Mouse (Mus musculus): ENCODE measurements at regions not wholly inside any gene's neighbourhood (a gene's known extent, or its start where the extent isn't known, plus 50 kb on each side); places are given as distances from the start of the nearest gene placed in this dataset.

DNA sequence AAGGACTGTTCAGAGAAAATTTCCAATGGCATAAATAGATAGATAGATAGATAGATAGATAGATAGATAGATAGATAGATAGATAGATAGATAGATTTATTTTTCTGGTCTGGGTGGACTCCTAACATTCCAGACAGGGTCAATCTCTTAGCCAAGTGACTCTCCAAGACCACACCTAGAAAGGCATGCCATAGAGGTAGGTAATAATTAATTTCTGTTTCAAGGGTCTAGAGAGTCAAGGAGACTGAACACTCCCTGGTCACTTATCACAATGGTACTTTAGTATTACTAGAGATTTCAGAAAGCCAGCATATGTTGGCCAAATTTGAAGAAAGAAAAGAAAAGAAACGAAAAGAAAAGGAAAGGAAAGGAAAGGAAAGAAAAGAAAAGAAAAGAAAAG is 245.1 kb downstream of the Plekhb2 start:
- Histone ChIP-seq H3K4me1 (ENCODE audit: control insufficient read depth in 2 of 2, insufficient read depth in 2 of 2, low read length in 2 of 2) (no peaks in the 10 kb centered on the region), H3K4me2 (ENCODE audit: low read length) (no peak overlapping the region), H3K9me3 (ENCODE audit: control insufficient read depth, low read length) (no peaks in the 10 kb centered on the region), H3K36me3 (ENCODE audit: control insufficient read depth, insufficient read depth, low read length) (no peaks in the 10 kb centered on the region), H3K27ac (replicated peaks in 1 of 2; ENCODE audit: control insufficient read depth in 1 of 2, insufficient read depth in 1 of 2, low read depth in 2 of 2, low read length in 2 of 2) (no peak overlapping the region), H3K4me3 (ENCODE audit: control insufficient read depth in 1 of 2, insufficient read depth in 1 of 2, low read depth in 1 of 2, low read length in 2 of 2) (no peak overlapping the region), H3K27me3 (ENCODE audit: control insufficient read depth, insufficient read depth, low read length) (no peaks in the 10 kb centered on the region), H3K9ac (ENCODE audit: low read length) (no peak overlapping the region)
- no peak for ATAC-seq (ENCODE audit: insufficient number of reproducible peaks, insufficient read depth, low FRiP score, low read depth)
- WGBS = 45% methylated on average over 1 of the region's 1 CpGs

DNA sequence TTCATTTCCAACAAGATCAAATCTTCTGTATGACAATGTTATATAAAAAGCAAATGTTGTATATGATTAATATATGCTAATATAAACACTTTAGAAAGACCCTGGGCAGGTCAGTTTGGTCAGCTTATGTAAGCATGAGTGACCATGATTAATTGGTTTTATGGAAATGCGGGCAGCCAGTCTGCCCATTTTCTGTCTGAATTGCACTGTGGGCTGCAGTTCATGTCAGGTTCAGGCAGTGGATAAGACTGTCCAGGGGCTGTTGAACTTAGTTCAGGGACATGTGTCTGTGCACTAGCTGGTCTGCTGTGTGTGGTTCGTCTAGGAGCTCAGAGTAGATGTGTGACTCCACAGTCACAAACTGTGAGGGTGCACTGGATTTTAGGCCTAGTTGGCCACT is 246.0 kb downstream of the Plekhb2 start:
- H3K4me3 ChIP-seq (ENCODE audit: control insufficient read depth in 1 of 2, insufficient read depth in 1 of 2, low read depth in 1 of 2, low read length in 2 of 2) = no peak overlapping the region
- no peak overlapping the region for H3K9ac ChIP-seq (ENCODE audit: low read length)
- no peaks in the 10 kb centered on the region for H3K4me1 ChIP-seq (ENCODE audit: control insufficient read depth in 2 of 2, insufficient read depth in 2 of 2, low read length in 2 of 2)
- no peak for ATAC-seq (ENCODE audit: insufficient number of reproducible peaks, insufficient read depth, low FRiP score, low read depth)
- no peak overlapping the region for H3K4me2 ChIP-seq (ENCODE audit: low read length)
- WGBS = 86% methylated on average over 2 of the region's 2 CpGs
- no peaks in the 10 kb centered on the region for H3K27me3 ChIP-seq (ENCODE audit: control insufficient read depth, insufficient read depth, low read length)
- no peak overlapping the region for H3K27ac ChIP-seq (replicated peaks in 1 of 2; ENCODE audit: control insufficient read depth in 1 of 2, insufficient read depth in 1 of 2, low read depth in 2 of 2, low read length in 2 of 2)
- H3K36me3 ChIP-seq (ENCODE audit: control insufficient read depth, insufficient read depth, low read length) = no peaks in the 10 kb centered on the region
- H3K9me3 ChIP-seq (ENCODE audit: control insufficient read depth, low read length) = no peaks in the 10 kb centered on the region

DNA sequence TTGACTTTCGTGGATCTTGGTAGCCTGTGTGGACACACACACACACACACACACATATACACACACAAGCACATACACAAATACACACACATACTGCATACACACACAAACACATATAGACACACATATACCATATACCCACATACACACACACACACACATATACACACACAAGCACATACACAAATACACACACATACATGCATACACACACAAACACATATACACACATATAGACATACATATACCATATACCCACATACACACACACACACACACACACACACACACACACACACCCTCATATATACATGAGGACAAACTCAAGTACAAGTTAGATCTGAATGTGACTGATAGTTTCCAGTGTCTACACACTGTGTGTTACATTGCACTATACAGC is 256.9 kb downstream of the Plekhb2 start:
- ATAC-seq (ENCODE audit: insufficient number of reproducible peaks, insufficient read depth, low FRiP score, low read depth) = 0 out of 2 replicates have a peak, but pooled peaks have one; percentile 39

DNA sequence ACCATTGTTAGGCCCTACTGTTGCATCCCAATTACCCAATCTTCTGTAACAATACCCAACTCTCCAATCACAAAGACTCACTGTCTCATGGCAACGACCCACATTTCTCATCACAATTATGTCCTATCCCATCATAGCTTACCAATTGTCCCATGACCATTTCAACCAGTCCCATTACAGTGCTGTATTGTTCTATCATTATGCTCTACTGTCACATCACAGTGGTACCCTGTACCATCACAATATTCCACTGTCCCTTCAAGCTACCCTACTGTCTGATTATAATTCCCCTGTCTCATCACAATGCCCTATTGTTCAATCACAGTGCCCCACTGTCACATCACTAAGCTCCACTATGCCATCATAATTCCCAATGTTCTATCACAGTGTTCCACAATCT is 260.0 kb downstream of the Plekhb2 start:
- no peak for ATAC-seq (ENCODE audit: insufficient number of reproducible peaks, insufficient read depth, low FRiP score, low read depth)
- no peaks in the 10 kb centered on the region for H3K9me3 ChIP-seq (ENCODE audit: control insufficient read depth, low read length)
- H3K4me1 ChIP-seq (ENCODE audit: control insufficient read depth in 2 of 2, insufficient read depth in 2 of 2, low read length in 2 of 2) = no peaks in the 10 kb centered on the region
- 50% methylated on average over 1 of the region's 1 CpGs for WGBS
- no peak overlapping the region for H3K27ac ChIP-seq (replicated peaks in 1 of 2; ENCODE audit: control insufficient read depth in 1 of 2, insufficient read depth in 1 of 2, low read depth in 2 of 2, low read length in 2 of 2)
- no peaks in the 10 kb centered on the region for H3K27me3 ChIP-seq (ENCODE audit: control insufficient read depth, insufficient read depth, low read length)
- H3K36me3 ChIP-seq (ENCODE audit: control insufficient read depth, insufficient read depth, low read length) = no peaks in the 10 kb centered on the region
- no peak overlapping the region for H3K9ac ChIP-seq (ENCODE audit: low read length)
- H3K4me2 ChIP-seq (ENCODE audit: low read length) = no peak overlapping the region
- no peak overlapping the region for H3K4me3 ChIP-seq (ENCODE audit: control insufficient read depth in 1 of 2, insufficient read depth in 1 of 2, low read depth in 1 of 2, low read length in 2 of 2)

More for the DNA sequence above, 256.9 kb downstream of the Plekhb2 start:
- 79% methylated on average over 1 of the region's 1 CpGs for WGBS
- Histone ChIP-seq H3K9ac (ENCODE audit: low read length) (no peak overlapping the region), H3K9me3 (ENCODE audit: control insufficient read depth, low read length) (no peaks in the 10 kb centered on the region), H3K4me2 (ENCODE audit: low read length) (no peak overlapping the region), H3K27ac (replicated peaks in 1 of 2; ENCODE audit: control insufficient read depth in 1 of 2, insufficient read depth in 1 of 2, low read depth in 2 of 2, low read length in 2 of 2) (no peak overlapping the region), H3K4me3 (ENCODE audit: control insufficient read depth in 1 of 2, insufficient read depth in 1 of 2, low read depth in 1 of 2, low read length in 2 of 2) (no peak overlapping the region), H3K27me3 (ENCODE audit: control insufficient read depth, insufficient read depth, low read length) (no peaks in the 10 kb centered on the region), H3K4me1 (ENCODE audit: control insufficient read depth in 2 of 2, insufficient read depth in 2 of 2, low read length in 2 of 2) (no peaks in the 10 kb centered on the region), H3K36me3 (ENCODE audit: control insufficient read depth, insufficient read depth, low read length) (no peaks in the 10 kb centered on the region)

DNA sequence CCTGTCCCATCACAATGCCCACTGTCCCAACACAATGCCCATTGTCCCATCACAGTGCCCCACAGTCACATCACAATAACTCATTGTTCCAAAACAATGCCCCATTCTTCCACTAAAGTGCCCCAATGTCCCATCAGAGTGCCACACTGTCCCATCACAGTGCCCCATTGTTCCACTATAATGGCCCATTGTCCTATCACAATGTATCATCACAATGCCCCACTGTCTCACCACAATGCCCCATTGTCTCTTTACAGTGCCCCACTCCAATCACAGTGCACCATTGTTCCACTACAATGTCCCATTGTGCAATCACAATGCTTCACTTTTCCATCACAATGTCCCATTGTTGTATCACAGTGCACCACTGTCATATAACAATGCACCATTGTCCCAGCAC is 265.7 kb downstream of the Plekhb2 start:
- H3K9me3 ChIP-seq (ENCODE audit: control insufficient read depth, low read length) = peaks cover 23% of the 10 kb centered on the region
- no peak overlapping the region for H3K27ac ChIP-seq (replicated peaks in 1 of 2; ENCODE audit: control insufficient read depth in 1 of 2, insufficient read depth in 1 of 2, low read depth in 2 of 2, low read length in 2 of 2)
- H3K4me2 ChIP-seq (ENCODE audit: low read length) = no peak overlapping the region
- H3K4me1 ChIP-seq (ENCODE audit: control insufficient read depth in 2 of 2, insufficient read depth in 2 of 2, low read length in 2 of 2) = no peaks in the 10 kb centered on the region
- no peak overlapping the region for H3K4me3 ChIP-seq (ENCODE audit: control insufficient read depth in 1 of 2, insufficient read depth in 1 of 2, low read depth in 1 of 2, low read length in 2 of 2)
- no peak overlapping the region for H3K9ac ChIP-seq (ENCODE audit: low read length)
- H3K27me3 ChIP-seq (ENCODE audit: control insufficient read depth, insufficient read depth, low read length) = no peaks in the 10 kb centered on the region
- ATAC-seq (ENCODE audit: insufficient number of reproducible peaks, insufficient read depth, low FRiP score, low read depth) = no peak
- H3K36me3 ChIP-seq (ENCODE audit: control insufficient read depth, insufficient read depth, low read length) = no peaks in the 10 kb centered on the region

DNA sequence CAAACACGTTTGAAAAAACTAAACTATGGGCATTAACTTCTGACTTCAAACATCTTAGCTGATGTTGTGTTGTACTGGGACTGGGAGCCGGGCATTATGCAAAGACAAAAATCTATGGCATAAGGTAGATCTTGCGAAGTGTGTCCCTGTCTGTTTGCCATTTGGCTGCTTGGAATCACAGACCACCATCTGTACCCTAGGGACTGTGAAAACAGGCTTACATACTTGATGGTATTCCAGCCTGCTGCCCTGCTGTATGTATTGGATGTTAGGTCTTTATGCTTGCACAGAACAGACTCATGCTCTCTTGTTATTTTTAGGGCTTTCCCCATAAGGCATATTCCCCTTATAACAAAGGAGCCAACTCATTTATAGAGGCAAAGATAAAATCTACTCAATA is 288.1 kb downstream of the Plekhb2 start:
- no peaks in the 10 kb centered on the region for H3K27me3 ChIP-seq (ENCODE audit: control insufficient read depth, insufficient read depth, low read length)
- H3K36me3 ChIP-seq (ENCODE audit: control insufficient read depth, insufficient read depth, low read length) = no peaks in the 10 kb centered on the region
- H3K9ac ChIP-seq (ENCODE audit: low read length) = no peak overlapping the region
- H3K4me1 ChIP-seq (ENCODE audit: control insufficient read depth in 2 of 2, insufficient read depth in 2 of 2, low read length in 2 of 2) = no peaks in the 10 kb centered on the region
- no peak overlapping the region for H3K4me2 ChIP-seq (ENCODE audit: low read length)
- 73% methylated on average over 3 of the region's 3 CpGs for WGBS
- H3K27ac ChIP-seq (replicated peaks in 1 of 2; ENCODE audit: control insufficient read depth in 1 of 2, insufficient read depth in 1 of 2, low read depth in 2 of 2, low read length in 2 of 2) = no peak overlapping the region
- ATAC-seq (ENCODE audit: insufficient number of reproducible peaks, insufficient read depth, low FRiP score, low read depth) = no peak
- no peak overlapping the region for H3K4me3 ChIP-seq (ENCODE audit: control insufficient read depth in 1 of 2, insufficient read depth in 1 of 2, low read depth in 1 of 2, low read length in 2 of 2)
- H3K9me3 ChIP-seq (ENCODE audit: control insufficient read depth, low read length) = no peaks in the 10 kb centered on the region

DNA sequence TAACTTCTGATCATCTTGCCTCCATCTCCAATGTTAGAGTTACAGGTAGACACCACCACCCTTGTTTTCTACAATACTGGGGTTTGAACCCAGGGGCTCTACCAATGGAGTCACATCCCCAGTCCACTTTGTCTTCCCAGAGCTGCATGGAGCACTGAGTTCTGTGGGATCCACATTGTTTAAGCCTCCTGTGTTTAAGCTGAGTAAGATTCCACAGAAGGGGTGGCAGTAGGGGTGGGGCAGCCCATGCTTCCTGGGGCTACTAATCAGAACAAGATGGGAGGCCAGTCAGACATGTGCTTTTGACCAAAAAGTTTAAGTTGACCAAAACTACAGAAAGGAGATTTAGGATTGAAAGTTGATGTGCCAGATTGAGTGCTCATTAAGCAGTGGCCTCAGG is 299.3 kb downstream of the Plekhb2 start:
- Histone ChIP-seq H3K4me2 (ENCODE audit: low read length) (no peak overlapping the region), H3K36me3 (ENCODE audit: control insufficient read depth, insufficient read depth, low read length) (no peaks in the 10 kb centered on the region), H3K9ac (ENCODE audit: low read length) (no peak overlapping the region), H3K9me3 (ENCODE audit: control insufficient read depth, low read length) (no peaks in the 10 kb centered on the region), H3K4me1 (ENCODE audit: control insufficient read depth in 2 of 2, insufficient read depth in 2 of 2, low read length in 2 of 2) (no peaks in the 10 kb centered on the region), H3K27ac (replicated peaks in 1 of 2; ENCODE audit: control insufficient read depth in 1 of 2, insufficient read depth in 1 of 2, low read depth in 2 of 2, low read length in 2 of 2) (no peak overlapping the region), H3K27me3 (ENCODE audit: control insufficient read depth, insufficient read depth, low read length) (no peaks in the 10 kb centered on the region), H3K4me3 (ENCODE audit: control insufficient read depth in 1 of 2, insufficient read depth in 1 of 2, low read depth in 1 of 2, low read length in 2 of 2) (no peak overlapping the region)
- no peak for ATAC-seq (ENCODE audit: insufficient number of reproducible peaks, insufficient read depth, low FRiP score, low read depth)

DNA sequence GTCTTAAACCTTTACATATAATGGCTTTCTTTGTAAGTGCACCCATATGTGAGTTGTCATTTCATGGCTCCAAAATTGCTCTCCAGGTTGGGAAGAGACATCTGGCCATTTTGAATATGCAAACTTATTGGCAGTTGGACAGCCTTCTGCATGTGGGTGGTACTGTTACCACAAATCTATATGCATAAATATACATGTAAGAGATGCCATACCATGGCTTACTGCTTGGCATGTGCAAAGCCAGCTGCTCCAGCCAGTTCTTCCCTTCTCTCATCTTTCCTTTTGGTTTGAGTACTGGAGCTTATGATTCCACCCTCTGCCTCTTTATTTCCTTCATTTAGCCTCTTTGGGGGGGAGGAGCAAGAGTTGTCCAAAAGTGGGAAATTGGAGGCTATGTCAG is 312.7 kb downstream of the Plekhb2 start:
- H3K4me2 ChIP-seq (ENCODE audit: low read length) = no peak overlapping the region
- no peaks in the 10 kb centered on the region for H3K27me3 ChIP-seq (ENCODE audit: control insufficient read depth, insufficient read depth, low read length)
- ATAC-seq (ENCODE audit: insufficient number of reproducible peaks, insufficient read depth, low FRiP score, low read depth) = no peak
- H3K36me3 ChIP-seq (ENCODE audit: control insufficient read depth, insufficient read depth, low read length) = no peaks in the 10 kb centered on the region
- no peaks in the 10 kb centered on the region for H3K4me1 ChIP-seq (ENCODE audit: control insufficient read depth in 2 of 2, insufficient read depth in 2 of 2, low read length in 2 of 2)
- no peak overlapping the region for H3K9ac ChIP-seq (ENCODE audit: low read length)
- H3K27ac ChIP-seq (replicated peaks in 1 of 2; ENCODE audit: control insufficient read depth in 1 of 2, insufficient read depth in 1 of 2, low read depth in 2 of 2, low read length in 2 of 2) = no peak overlapping the region
- H3K9me3 ChIP-seq (ENCODE audit: control insufficient read depth, low read length) = no peaks in the 10 kb centered on the region
- no peak overlapping the region for H3K4me3 ChIP-seq (ENCODE audit: control insufficient read depth in 1 of 2, insufficient read depth in 1 of 2, low read depth in 1 of 2, low read length in 2 of 2)
